Mouse (Mus musculus): ENCODE data around the gene Chchd3. TPM values are rescaled to one million over a fixed set of nuclear protein-coding genes. Genes with fewer than 3 reads are reported as not detected.

The Chchd3 gene
- total and polyA plus RNA-seq, 3 experiments, result 205 to 243 TPM; not detected in 1

GRCm38 (mm10) chr6:32950973-32951372 lies 109.1 kb downstream of the Chchd3 start:
- Histone ChIP-seq H3K9me3 (replicated peaks; ENCODE audit: insufficient read depth, low read length) (no peaks in the 10 kb centered on the region), H3K4me1 (ENCODE audit: control insufficient read depth in 1 of 2, insufficient read depth in 2 of 2, low read length in 2 of 2) (peaks cover 8 to 15% of the 10 kb centered on the region in 2 experiments), H3K36me3 (ENCODE audit: control insufficient read depth in 1 of 2, insufficient read depth in 2 of 2, low read length in 2 of 2) (peaks cover 0 to 16% of the 10 kb centered on the region in 2 experiments), H3K27me3 (ENCODE audit: control insufficient read depth in 1 of 2, insufficient read depth in 2 of 2, low read length in 2 of 2) (no peaks in the 10 kb centered on the region), H3K27ac (ENCODE audit: control insufficient read depth, low read depth, low read length) (no peak overlapping the region), H3K79me2 (ENCODE audit: control insufficient read depth, insufficient read depth, low read length, poor library complexity) (peaks cover 2% of the 10 kb centered on the region; the same call in 1 of the 2 replicates), H3K9ac (ENCODE audit: control insufficient read depth, low read depth, low read length, poor library complexity, severe bottlenecking) (no peak overlapping the region), H3K4me3 (ENCODE audit: control insufficient read depth in 1 of 2, insufficient read depth in 1 of 2, low read depth in 2 of 2, low read length in 2 of 2) (no peak overlapping the region)
- no peak for DNase-seq (ENCODE audit: low read depth, low spot score)
- TF ChIP-seq POLR2AphosphoS2 (IDR thresholded peaks at IDR 0.05; ENCODE audit: low read length) (no peak), SMC3 (IDR thresholded peaks at IDR 0.05; ENCODE audit: low read depth, low read length) (no peak), ELF1 (IDR thresholded peaks at IDR 0.05; ENCODE audit: low read depth, low read length) (no peak), KAT2A (conservative IDR thresholded peaks at IDR 0.05; ENCODE audit: low read depth, low read length) (no peak), CHD2 (IDR thresholded peaks at IDR 0.05; ENCODE audit: low read length) (no peak), MXI1 (IDR thresholded peaks at IDR 0.05; ENCODE audit: low read depth, low read length) (no peak), TCF12 (IDR thresholded peaks at IDR 0.05; ENCODE audit: low read depth, low read length) (no peak), HCFC1 (IDR thresholded peaks at IDR 0.05; ENCODE audit: low read depth, low read length) (no peak), RAD21 (IDR thresholded peaks at IDR 0.05; ENCODE audit: low read depth, low read length) (no peak), JUND (IDR thresholded peaks at IDR 0.05; ENCODE audit: low read depth, low read length) (no peak), MAX (IDR thresholded peaks at IDR 0.05; ENCODE audit: low read length) (no peak), MYC (IDR thresholded peaks at IDR 0.05; ENCODE audit: low read depth, low read length) (no peak), EP300 (IDR thresholded peaks at IDR 0.05; ENCODE audit: low read depth in 1 of 2, low read length in 2 of 2) (no peak), SIN3A (IDR thresholded peaks at IDR 0.05; ENCODE audit: low read length) (no peak), BHLHE40 (IDR thresholded peaks at IDR 0.05; ENCODE audit: borderline replicate concordance, low read depth, low read length) (no peak)

DNA sequence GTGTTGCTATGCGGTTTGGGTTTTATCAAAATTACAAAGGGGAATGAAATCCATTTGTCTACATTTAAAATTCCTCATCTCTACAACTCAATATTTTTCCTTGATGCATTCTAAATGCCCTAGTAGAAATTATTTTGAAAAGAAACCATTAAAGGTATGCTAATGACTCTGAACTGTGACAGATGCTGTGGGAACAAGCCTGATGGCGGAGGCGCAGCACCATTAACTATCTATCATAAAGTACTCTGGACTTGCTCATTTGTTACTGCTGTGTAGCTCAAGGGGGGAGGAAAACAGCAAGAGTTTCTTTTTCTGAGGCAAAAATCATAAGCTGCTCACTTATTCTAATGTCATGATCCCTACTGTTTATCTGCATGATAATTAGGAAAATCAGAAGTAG lies 110.4 kb downstream of the Chchd3 start:
- no peak overlapping the region for H3K27ac ChIP-seq (ENCODE audit: control insufficient read depth, low read depth, low read length)
- peaks cover 4% of the 10 kb centered on the region; the same call in 1 of the 2 replicates for H3K79me2 ChIP-seq (ENCODE audit: control insufficient read depth, insufficient read depth, low read length, poor library complexity)
- no peak for DNase-seq (ENCODE audit: low read depth, low spot score)
- peaks cover 0 to 16% of the 10 kb centered on the region in 2 experiments for H3K36me3 ChIP-seq (ENCODE audit: control insufficient read depth in 1 of 2, insufficient read depth in 2 of 2, low read length in 2 of 2)
- TF ChIP-seq GATA1 (IDR thresholded peaks at IDR 0.05; ENCODE audit: low read depth, low read length) (no peak), MXI1 (IDR thresholded peaks at IDR 0.05; ENCODE audit: low read depth, low read length) (no peak), MAX (IDR thresholded peaks at IDR 0.05; ENCODE audit: low read length) (no peak), MYC (IDR thresholded peaks at IDR 0.05; ENCODE audit: low read depth, low read length) (no peak), UBTF (IDR thresholded peaks at IDR 0.05; ENCODE audit: borderline replicate concordance, insufficient read depth, low read depth, low read length) (no peak), ETS1 (IDR thresholded peaks at IDR 0.05; ENCODE audit: low read depth, low read length) (no peak), TAL1 (IDR thresholded peaks at IDR 0.05; ENCODE audit: low read length) (no peak), POLR2AphosphoS2 (IDR thresholded peaks at IDR 0.05; ENCODE audit: low read length) (no peak), TCF12 (IDR thresholded peaks at IDR 0.05; ENCODE audit: low read depth, low read length) (no peak), ZKSCAN1 (IDR thresholded peaks at IDR 0.05; ENCODE audit: low read depth, low read length) (no peak), CHD1 (IDR thresholded peaks at IDR 0.05; ENCODE audit: low read depth, low read length) (no peak), BHLHE40 (IDR thresholded peaks at IDR 0.05; ENCODE audit: borderline replicate concordance, low read depth, low read length) (no peak), USF1 (IDR thresholded peaks at IDR 0.05; ENCODE audit: low read depth, low read length) (no peak), MYB (IDR thresholded peaks at IDR 0.05; ENCODE audit: low read depth, low read length) (no peak), KAT2A (conservative IDR thresholded peaks at IDR 0.05; ENCODE audit: low read depth, low read length) (no peak)
- no peak overlapping the region for H3K4me3 ChIP-seq (ENCODE audit: control insufficient read depth in 1 of 2, insufficient read depth in 1 of 2, low read depth in 2 of 2, low read length in 2 of 2)
- H3K4me1 ChIP-seq (ENCODE audit: control insufficient read depth in 1 of 2, insufficient read depth in 2 of 2, low read length in 2 of 2), result peaks cover 8 to 18% of the 10 kb centered on the region in 2 experiments
- no peaks in the 10 kb centered on the region for H3K9me3 ChIP-seq (replicated peaks; ENCODE audit: insufficient read depth, low read length)
- no peaks in the 10 kb centered on the region for H3K27me3 ChIP-seq (ENCODE audit: control insufficient read depth in 1 of 2, insufficient read depth in 2 of 2, low read length in 2 of 2)
- H3K9ac ChIP-seq (ENCODE audit: control insufficient read depth, low read depth, low read length, poor library complexity, severe bottlenecking), result no peak overlapping the region
